Mouse (Mus musculus): ENCODE measurements around the gene Dph1. TPM values are rescaled to one million over a fixed set of nuclear protein-coding genes. Genes with fewer than 3 reads are reported as not detected.

Gene Dph1
- polyA plus RNA-seq, 1 experiment, result 25.7 TPM

- WGBS, result 77% methylated on average over 5 of the region's 5 CpGs
Measured at GRCm38 (mm10) chr11:75133391-75133790, 57.6 kb downstream of the Dph1 start.

GRCm38 (mm10) chr11:75132278-75132677 is 58.8 kb downstream of the Dph1 start:
- WGBS, result 32% methylated on average over 5 of the region's 5 CpGs
- TF ChIP-seq POLR2A (IDR thresholded peaks at IDR 0.05; ENCODE audit: borderline replicate concordance, extremely low read depth, low read depth, low read length) (no peak), CTCF (IDR thresholded peaks at IDR 0.05; ENCODE audit: insufficient read depth, low read length) (peak; percentile 55)
- peak; percentile 66 for DNase-seq

More at GRCm38 (mm10) chr11:75133391-75133790, 57.6 kb downstream of the Dph1 start:
- H3K4me1 ChIP-seq (ENCODE audit: control insufficient read depth, insufficient read depth, low read length), result peaks cover 28% of the 10 kb centered on the region
- DNase-seq, result peak; percentile 13
- H3K4me3 ChIP-seq (replicated peaks; ENCODE audit: extremely low read depth, low read depth, low read length), result no peak overlapping the region
- no peak for TF ChIP-seq CTCF (IDR thresholded peaks at IDR 0.05; ENCODE audit: insufficient read depth, low read length)
- TF ChIP-seq POLR2A (IDR thresholded peaks at IDR 0.05; ENCODE audit: borderline replicate concordance, extremely low read depth, low read depth, low read length), result no peak

GRCm38 (mm10) chr11:75131300-75131699 is 59.7 kb downstream of the Dph1 start:
- 83% methylated on average over 4 of the region's 4 CpGs for WGBS
- peaks cover 13% of the 10 kb centered on the region for H3K4me1 ChIP-seq (ENCODE audit: control insufficient read depth, insufficient read depth, low read length)
- no peak for DNase-seq
- no peak overlapping the region for H3K4me3 ChIP-seq (replicated peaks; ENCODE audit: extremely low read depth, low read depth, low read length)
- TF ChIP-seq POLR2A (IDR thresholded peaks at IDR 0.05; ENCODE audit: borderline replicate concordance, extremely low read depth, low read depth, low read length), result no peak
- TF ChIP-seq CTCF (IDR thresholded peaks at IDR 0.05; ENCODE audit: insufficient read depth, low read length), result no peak

More at GRCm38 (mm10) chr11:75132278-75132677, 58.8 kb downstream of the Dph1 start:
- H3K4me1 ChIP-seq (ENCODE audit: control insufficient read depth, insufficient read depth, low read length), result peaks cover 22% of the 10 kb centered on the region
- H3K4me3 ChIP-seq (replicated peaks; ENCODE audit: extremely low read depth, low read depth, low read length), result no peak overlapping the region

DNA sequence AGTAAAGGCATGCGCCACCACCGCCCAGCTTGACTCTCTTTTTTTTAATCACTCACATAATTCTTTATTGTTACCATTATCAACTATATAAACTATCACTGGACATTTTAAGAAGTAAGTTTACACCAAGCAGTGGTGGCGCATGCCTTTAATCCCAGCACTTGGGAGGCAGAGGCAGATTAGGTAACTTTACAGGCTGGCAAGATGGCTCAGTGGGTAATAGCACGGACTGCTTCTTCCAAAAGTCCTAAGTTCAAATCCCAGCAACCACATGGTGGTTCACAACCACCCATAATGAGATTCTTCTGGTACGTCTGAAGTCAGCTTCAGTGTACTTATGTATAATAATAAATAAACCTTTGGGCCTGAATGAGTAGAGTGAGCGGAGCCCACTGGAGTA is 61.6 kb downstream of the Dph1 start:
- no peak for TF ChIP-seq CTCF (IDR thresholded peaks at IDR 0.05; ENCODE audit: insufficient read depth, low read length)
- no peak for TF ChIP-seq POLR2A (IDR thresholded peaks at IDR 0.05; ENCODE audit: borderline replicate concordance, extremely low read depth, low read depth, low read length)
- DNase-seq, result no peak
- Histone ChIP-seq H3K4me1 (ENCODE audit: control insufficient read depth, insufficient read depth, low read length) (peaks cover 10% of the 10 kb centered on the region), H3K4me3 (replicated peaks; ENCODE audit: extremely low read depth, low read depth, low read length) (no peak overlapping the region)
- 96% methylated on average over 6 of the region's 6 CpGs for WGBS

Other genes with a start within 250 kb of the Dph1 start
- gene Hic1, start 21.7 kb downstream of the Dph1 start, polyA plus RNA-seq (2012; rRNA removed), result 21.4 and 33.8 TPM in 2 replicates
- 15.3 and 21.1 TPM in 2 replicates for gene Ovca2, start 12.4 kb downstream of the Dph1 start, polyA plus RNA-seq (2012; rRNA removed)
- 11.6 and 12.5 TPM in 2 replicates for gene Rtn4rl1, start 2.5 kb upstream of the Dph1 start, polyA plus RNA-seq (2012; rRNA removed)
- gene Rpa1, start 157.1 kb upstream of the Dph1 start, polyA plus RNA-seq (2012; rRNA removed), result 15.9 and 17.1 TPM in 2 replicates
- gene Smyd4, start 157.2 kb upstream of the Dph1 start, polyA plus RNA-seq (2012; rRNA removed), result 3.6 and 5.2 TPM in 2 replicates
- 96.0 and 110 TPM in 2 replicates for gene Serpinf1, start 231.5 kb upstream of the Dph1 start, polyA plus RNA-seq (2012; rRNA removed)
- 0.60 and 0.82 TPM in 2 replicates for gene Serpinf2, start 248.3 kb upstream of the Dph1 start, polyA plus RNA-seq (2012; rRNA removed)